Comparison of ENCODE assay signal across 18 mouse cellular contexts in genomic region chr9:15036405-15036804, GRCm38 (mm10). TPM values are rescaled to one million over a fixed set of nuclear protein-coding genes. Genes with fewer than 3 reads are reported as not detected.
DNase-seq lines count a peak whose midpoint lies in the region; ATAC-seq and TF ChIP-seq lines count a peak whose summit lies in the region.
"Had no signal": no experiment of that assay in that cellular context is flagged by ENCODE, and none has a peak within 500 bp of the region (broad histone marks: within the 10 kb centered on the region; RNA-seq: fewer than 3 reads in every experiment).

No protein-coding gene starts in this region.

- H3K27ac ChIP-seq in gastrocnemius, adult 2 months: peak overlapping the region; percentile 68
- H3K27ac ChIP-seq in intestine, embryonic 15.5 days: no peak overlapping the region
- no peak overlapping the region for H3K27ac ChIP-seq in intestine, embryonic 16.5 days (ENCODE audit: low read length)
- H3K27ac ChIP-seq in midbrain, embryonic 12.5 days (replicated peaks): no peak overlapping the region
- H3K27ac ChIP-seq in midbrain, embryonic 14.5 days (replicated peaks; ENCODE audit: low read depth, low read length): no peak overlapping the region
- H3K27ac ChIP-seq: embryonic facial prominence, embryonic 12.5 days; heart, embryonic 13.5 days had no signal

- no peaks in the 10 kb centered on the region for H3K9me3 ChIP-seq in intestine, embryonic 15.5 days
- H3K9me3 ChIP-seq in intestine, embryonic 16.5 days (ENCODE audit: control insufficient read depth, low read length): no peaks in the 10 kb centered on the region
- no peaks in the 10 kb centered on the region for H3K9me3 ChIP-seq in midbrain, embryonic 12.5 days
- no peaks in the 10 kb centered on the region for H3K9me3 ChIP-seq in midbrain, embryonic 14.5 days (ENCODE audit: control insufficient read depth, low read length)
- H3K9me3 ChIP-seq: embryonic facial prominence, embryonic 12.5 days; heart, embryonic 13.5 days had no signal

- no peak for TF ChIP-seq CTCF in gastrocnemius, adult 2 months (IDR thresholded peaks at IDR 0.05)

- no peaks in the 10 kb centered on the region for H3K36me3 ChIP-seq in intestine, embryonic 15.5 days
- H3K36me3 ChIP-seq in intestine, embryonic 16.5 days (ENCODE audit: control insufficient read depth, insufficient read depth, low read length): no peaks in the 10 kb centered on the region
- peaks cover 20% of the 10 kb centered on the region for H3K36me3 ChIP-seq in midbrain, embryonic 12.5 days
- H3K36me3 ChIP-seq in midbrain, embryonic 14.5 days (ENCODE audit: control insufficient read depth, insufficient read depth, low read length): peaks cover 11% of the 10 kb centered on the region; the same call in 1 of the 2 replicates
- H3K36me3 ChIP-seq: embryonic facial prominence, embryonic 12.5 days had no signal

- no peak for DNase-seq in gastrocnemius, adult 2 months
- DNase-seq in gastrocnemius, postnatal 14 days: no peak
- DNase-seq in midbrain, embryonic 14.5 days: no peak
- no peak for DNase-seq in kidney, postnatal 4 days
- no peak for DNase-seq in T-cell, adult 2 months (ENCODE audit: low spot score)
- DNase-seq: adrenal gland, postnatal 14 days; cerebellum, adult 11-12 months; cerebellum, adult 9-10 months; cerebellum, postnatal 25 days; forebrain, postnatal 0 days; gastrocnemius, postnatal 36 days; heart, postnatal 36 days had no signal

- peak; percentile 46; the same call in 1 of the 2 replicates for ATAC-seq in intestine, embryonic 15.5 days
- no peak for ATAC-seq in intestine, embryonic 16.5 days
- peak; percentile 48; the same call in 1 of the 2 replicates for ATAC-seq in midbrain, embryonic 12.5 days (ENCODE audit: low FRiP score, low read depth)
- ATAC-seq in midbrain, embryonic 14.5 days (ENCODE audit: low FRiP score, low TSS enrichment): no peak
- ATAC-seq: activated CD4-positive, CD25-positive, alpha-beta regulatory T cell, adult 4 months had no signal

- WGBS in intestine, embryonic 15.5 days: 90% methylated on average over 2 of the region's 2 CpGs
- 100% methylated on average over 2 of the region's 2 CpGs for WGBS in intestine, embryonic 16.5 days
- WGBS in midbrain, embryonic 12.5 days: 94% methylated on average over 2 of the region's 2 CpGs
- WGBS in midbrain, embryonic 14.5 days: 77% methylated on average over 2 of the region's 2 CpGs

- H3K4me2 ChIP-seq in intestine, embryonic 15.5 days (replicated peaks): no peak overlapping the region
- no peak overlapping the region for H3K4me2 ChIP-seq in intestine, embryonic 16.5 days (ENCODE audit: low read depth, low read length)
- H3K4me2 ChIP-seq in midbrain, embryonic 12.5 days (replicated peaks): no peak overlapping the region
- H3K4me2 ChIP-seq in midbrain, embryonic 14.5 days (ENCODE audit: low read length): no peak overlapping the region
- H3K4me2 ChIP-seq: embryonic facial prominence, embryonic 12.5 days; heart, embryonic 13.5 days had no signal

- intact Hi-C loops in gastrocnemius, adult 2 months (cut with DNase I): no loop called here
- intact Hi-C loops in gastrocnemius, postnatal 14 days (cut with DNase I; ENCODE audit: low total_unique reads): no loop called here

- 0 out of 2 replicates have a peak, but pooled peaks cover 5% of the 10 kb centered on the region for H3K4me1 ChIP-seq in intestine, embryonic 15.5 days (replicated peaks)
- peaks cover 13% of the 10 kb centered on the region for H3K4me1 ChIP-seq in intestine, embryonic 16.5 days (ENCODE audit: control insufficient read depth, insufficient read depth, low read length)
- H3K4me1 ChIP-seq in midbrain, embryonic 12.5 days: peaks cover 19% of the 10 kb centered on the region
- peaks cover 8% of the 10 kb centered on the region; the same call in 1 of the 2 replicates for H3K4me1 ChIP-seq in midbrain, embryonic 14.5 days (ENCODE audit: control insufficient read depth, insufficient read depth, low read length)

- H3K9ac ChIP-seq in intestine, embryonic 15.5 days: no peak overlapping the region
- no peak overlapping the region for H3K9ac ChIP-seq in intestine, embryonic 16.5 days (ENCODE audit: low read depth, low read length)
- no peak overlapping the region for H3K9ac ChIP-seq in midbrain, embryonic 12.5 days (replicated peaks)
- H3K9ac ChIP-seq in midbrain, embryonic 14.5 days (replicated peaks; ENCODE audit: low read length): no peak overlapping the region
- H3K9ac ChIP-seq: embryonic facial prominence, embryonic 12.5 days; forebrain, postnatal 0 days had no signal

- no peak overlapping the region for H3K4me3 ChIP-seq in gastrocnemius, adult 2 months
- no peak overlapping the region for H3K4me3 ChIP-seq in intestine, embryonic 15.5 days (replicated peaks)
- H3K4me3 ChIP-seq in intestine, embryonic 16.5 days (ENCODE audit: low read length): no peak overlapping the region
- H3K4me3 ChIP-seq in midbrain, embryonic 12.5 days: no peak overlapping the region
- no peak overlapping the region for H3K4me3 ChIP-seq in midbrain, embryonic 14.5 days (replicated peaks; ENCODE audit: low read depth, low read length)
- H3K4me3 ChIP-seq: embryonic facial prominence, embryonic 12.5 days; heart, embryonic 13.5 days had no signal

- no peaks in the 10 kb centered on the region for H3K27me3 ChIP-seq in intestine, embryonic 15.5 days (replicated peaks)
- H3K27me3 ChIP-seq in intestine, embryonic 16.5 days (replicated peaks; ENCODE audit: control insufficient read depth, insufficient read depth, low read length): no peaks in the 10 kb centered on the region
- H3K27me3 ChIP-seq in midbrain, embryonic 12.5 days: no peaks in the 10 kb centered on the region
- no peaks in the 10 kb centered on the region for H3K27me3 ChIP-seq in midbrain, embryonic 14.5 days (ENCODE audit: control insufficient read depth, insufficient read depth, low read length)
- H3K27me3 ChIP-seq: embryonic facial prominence, embryonic 12.5 days; heart, embryonic 13.5 days had no signal

RNA-seq across cellular contexts. Expression of gene Panx1, which starts 8.9 kb away (rescaled TPM):
- total RNA-seq in gastrocnemius, adult 2 months (2021): 10 to 100 TPM; 21.2 to 31.0 TPM
- 10 to 100 TPM; 18.6 to 43.0 TPM for total RNA-seq in gastrocnemius, postnatal 14 days (2021)
- 39.9 and 44.4 TPM in 2 replicates for polyA plus RNA-seq in intestine, embryonic 15.5 days (2015; fragmentation: Nextera tagmentation; extraction: Ambion mirVana)
- 27.8 and 30.3 TPM in 2 replicates for polyA plus RNA-seq in intestine, embryonic 16.5 days (2015; fragmentation: Nextera tagmentation; extraction: Ambion mirVana)
- polyA plus RNA-seq in midbrain, embryonic 12.5 days (2016; fragmentation: Nextera tagmentation; extraction: Ambion mirVana): 112 and 117 TPM in 2 replicates
- polyA plus RNA-seq in midbrain, embryonic 14.5 days (2014; fragmentation: Nextera tagmentation; extraction: Ambion mirVana): 205 and 243 TPM in 2 replicates

Comparison
In these comparisons a context has a peak if more than half of its experiments do, and no peak if none do; other contexts are left out.
1. ATAC-seq: peak in intestine, embryonic 15.5 days (single experiment) and midbrain, embryonic 12.5 days (single experiment); none in intestine, embryonic 16.5 days (single experiment) and midbrain, embryonic 14.5 days (single experiment).